Mouse (Mus musculus) spleen, embryonic (tissue): ENCODE results near the gene Zg16.

Experiments used
- CTCF ChIA-PET: fragments of 350-600 bp; sonication (Branson Sonifier 250); formaldehyde crosslinking; loops from one replicate; lab custom pipeline; 2022; lab: Charles Lee

Gene Zg16

DNA sequence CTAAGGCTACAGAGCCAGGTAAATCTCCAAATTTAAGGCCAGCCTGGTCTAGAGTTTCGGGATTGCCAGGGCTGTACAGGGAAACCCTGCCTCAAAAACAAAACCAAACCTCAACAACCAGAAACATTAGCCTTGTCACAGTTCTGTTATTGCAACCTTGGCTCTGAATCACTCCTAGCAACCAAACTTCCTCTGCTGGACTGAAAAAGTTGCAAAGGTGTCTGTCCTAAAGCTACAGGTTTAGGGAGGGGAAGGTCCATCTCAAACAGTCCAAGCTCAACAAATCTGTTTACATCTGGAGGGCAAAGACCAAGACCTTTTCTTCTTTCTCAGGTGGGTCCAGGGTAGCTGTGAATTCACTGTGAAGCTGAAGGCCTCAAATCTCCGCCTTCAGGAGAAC is 76.1 kb downstream of the Zg16 start:
- CTCF ChIA-PET = interaction anchor here (0.7 kb wide), 1 partner anchor 15 kb away, joined by 4 read pairs; no protein-coding TSS in a partner anchor

GRCm38 (mm10) chr7:127009307-127010085 is 77.6 kb downstream of the Zg16 start:
- CTCF ChIA-PET = no interaction called here

GRCm38 (mm10) chr7:127008239-127009019 is 78.7 kb downstream of the Zg16 start:
- CTCF ChIA-PET = no interaction called here

- CTCF ChIA-PET = interaction anchor here (0.7 kb wide), 1 partner anchor 15 kb away, joined by 4 read pairs; no protein-coding TSS in a partner anchor
These were observed 79.7 kb downstream of the Zg16 start for GRCm38 (mm10) chr7:127007313-127008024.

DNA sequence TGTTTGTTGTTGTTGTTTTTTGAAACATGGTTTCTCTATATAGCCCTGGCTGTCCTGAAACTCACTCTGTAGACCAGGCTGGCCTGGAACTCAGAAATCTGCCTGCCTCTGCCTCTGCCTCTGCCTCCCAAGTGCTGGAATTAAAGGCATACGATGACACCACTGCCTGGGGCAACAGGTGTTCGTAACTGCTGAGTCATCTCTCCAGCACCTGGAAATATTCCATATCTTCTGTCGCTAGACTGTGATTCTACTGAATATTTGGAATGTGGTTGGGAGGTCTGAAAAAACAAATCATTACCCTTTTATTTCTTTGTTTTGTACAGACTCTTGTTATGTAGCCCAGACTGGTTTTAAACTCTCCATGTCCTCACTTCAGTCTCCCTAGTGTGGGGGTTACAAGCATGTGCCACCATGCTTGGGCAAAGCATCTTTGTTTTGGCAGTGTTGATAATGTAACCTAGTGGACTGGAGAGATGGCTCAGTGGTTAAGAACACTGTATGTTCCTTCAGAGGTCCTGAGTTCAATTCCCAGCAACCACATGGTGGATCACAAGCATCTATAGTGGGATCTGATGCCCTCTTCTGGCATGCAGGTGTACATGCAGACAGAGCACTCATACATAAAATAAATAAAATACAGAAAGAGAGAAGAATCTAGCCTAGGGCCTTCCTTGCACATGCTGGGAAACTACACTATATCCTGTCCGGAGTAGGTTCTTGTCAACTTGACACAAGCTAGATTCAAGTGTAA is 82.8 kb downstream of the Zg16 start:
- CTCF ChIA-PET = no interaction called here

DNA sequence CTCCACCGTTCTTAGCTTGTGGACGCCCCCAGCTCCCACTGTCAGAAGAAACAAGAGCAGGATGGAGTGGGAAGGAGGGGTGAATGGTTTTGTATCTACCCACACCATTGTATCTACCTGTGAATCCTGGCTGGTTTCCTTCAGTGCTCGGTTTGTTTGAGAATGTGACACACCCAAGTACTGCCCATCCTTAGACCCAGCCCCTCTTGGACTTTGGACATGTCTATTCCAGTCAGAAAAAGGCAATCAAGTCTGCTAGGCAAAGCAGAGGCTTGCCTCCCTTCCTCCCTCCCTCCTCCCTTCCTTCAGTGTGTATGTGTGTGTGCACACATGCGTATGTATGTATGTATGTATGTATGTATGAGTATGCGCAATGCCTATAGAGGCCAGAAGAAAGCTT is 83.5 kb downstream of the Zg16 start:
- CTCF ChIA-PET = no interaction called here
